Comparison of ENCODE assay signal across 9 mouse cellular contexts in genomic region chr13:42709148-42709547, GRCm38 (mm10). TPM values are rescaled to one million over a fixed set of nuclear protein-coding genes. Genes with fewer than 3 reads are reported as not detected.
DNase-seq lines count a peak whose midpoint lies in the region; ATAC-seq lines count a peak whose summit lies in the region.
"Had no signal": no experiment of that assay in that cellular context is flagged by ENCODE, and none has a peak within 500 bp of the region (broad histone marks: within the 10 kb centered on the region; RNA-seq: fewer than 3 reads in every experiment).

No protein-coding gene starts in this region.

- H3K9ac ChIP-seq in heart, embryonic 13.5 days, result no peak overlapping the region
- no peak overlapping the region for H3K9ac ChIP-seq in limb, embryonic 12.5 days (replicated peaks)

- H3K4me3 ChIP-seq in heart, embryonic 13.5 days, result peak overlapping the region; percentile 46
- peak overlapping the region; percentile 34; the same call in 1 of the 2 replicates for H3K4me3 ChIP-seq in limb, embryonic 12.5 days (replicated peaks)

- no peak overlapping the region for H3K27ac ChIP-seq in heart, embryonic 13.5 days (replicated peaks)
- no peak overlapping the region for H3K27ac ChIP-seq in limb, embryonic 12.5 days

- no peak for ATAC-seq in heart, embryonic 13.5 days (ENCODE audit: extremely low read depth, insufficient number of reproducible peaks, low FRiP score, low TSS enrichment)
- ATAC-seq in limb, embryonic 12.5 days (ENCODE audit: insufficient number of reproducible peaks, insufficient read depth, low FRiP score, low TSS enrichment, low read depth), result no peak

- peaks cover 5% of the 10 kb centered on the region for H3K4me1 ChIP-seq in heart, embryonic 13.5 days
- peaks cover 6% of the 10 kb centered on the region for H3K4me1 ChIP-seq in limb, embryonic 12.5 days (replicated peaks)

- no peaks in the 10 kb centered on the region for H3K36me3 ChIP-seq in heart, embryonic 13.5 days
- H3K36me3 ChIP-seq in limb, embryonic 12.5 days, result no peaks in the 10 kb centered on the region

- peaks cover 66% of the 10 kb centered on the region for H3K27me3 ChIP-seq in heart, embryonic 13.5 days (replicated peaks)
- peaks cover 36% of the 10 kb centered on the region for H3K27me3 ChIP-seq in limb, embryonic 12.5 days

- no peak for DNase-seq in heart, postnatal 14 days
- peak; percentile 15 for DNase-seq in ES-CJ7 (ENCODE audit: low read depth, low spot score)
- peak; percentile 28 for DNase-seq in embryo, embryonic 9.5 days (ENCODE audit: extremely low spot score)
- no peak for DNase-seq in urinary bladder, postnatal 10 days (ENCODE audit: low spot score)
- no peak for DNase-seq in spleen, postnatal 14 days (ENCODE audit: low spot score in 2 of 2)
- DNase-seq in yolk sac, embryonic 10.5 days (ENCODE audit: low spot score), result no peak
- DNase-seq: lung, adult 18-20 months had no signal

- no peaks in the 10 kb centered on the region for H3K9me3 ChIP-seq in heart, embryonic 13.5 days
- no peaks in the 10 kb centered on the region for H3K9me3 ChIP-seq in limb, embryonic 12.5 days

- H3K4me2 ChIP-seq in heart, embryonic 13.5 days, result peak overlapping the region; percentile 70
- H3K4me2 ChIP-seq in limb, embryonic 12.5 days, result peak overlapping the region; percentile 56

- WGBS in heart, embryonic 13.5 days, result 10% methylated on average over 11 of the region's 11 CpGs
- 11% methylated on average over 11 of the region's 11 CpGs for WGBS in limb, embryonic 12.5 days

- intact Hi-C loops in heart, postnatal 14 days (cut with DNase I), result no loop called here

RNA-seq across cellular contexts. Expression of gene Phactr1, which starts 28.7 kb away (rescaled TPM):
- 5.2 and 5.5 TPM in 2 replicates for polyA plus RNA-seq in heart, embryonic 13.5 days (2015; fragmentation: Nextera tagmentation; extraction: Ambion mirVana)
- total RNA-seq in heart, postnatal 14 days (2021), result 1 to 10 TPM; 7.2 to 7.4 TPM
- polyA plus RNA-seq in limb, embryonic 12.5 days (2016; fragmentation: Nextera tagmentation; extraction: Ambion mirVana), result 5.9 and 6.8 TPM in 2 replicates

Comparison
In these comparisons a context has a peak if more than half of its experiments do, and no peak if none do; other contexts are left out.
1. DNase-seq: peak in ES-CJ7 (single experiment) and embryo, embryonic 9.5 days (single experiment); none in heart, postnatal 14 days (0 of 2), urinary bladder, postnatal 10 days (single experiment), spleen, postnatal 14 days (0 of 2) and yolk sac, embryonic 10.5 days (single experiment).